Mouse (Mus musculus) B cell, adult 67 days (primary cell): ENCODE data around the gene Idh3b. TPM values are rescaled to one million over a fixed set of nuclear protein-coding genes. Genes with fewer than 3 reads are reported as not detected.

ENCODE experiments used
- total RNA-seq, 2 experiments: library from RNA; stranded (reverse); gene quantifications; 4 replicates each; pipeline ENCODE4 v1.2.4; 2023

The Idh3b gene
- 100 to 1,000 TPM; 127 to 154 TPM for total RNA-seq

DNA sequence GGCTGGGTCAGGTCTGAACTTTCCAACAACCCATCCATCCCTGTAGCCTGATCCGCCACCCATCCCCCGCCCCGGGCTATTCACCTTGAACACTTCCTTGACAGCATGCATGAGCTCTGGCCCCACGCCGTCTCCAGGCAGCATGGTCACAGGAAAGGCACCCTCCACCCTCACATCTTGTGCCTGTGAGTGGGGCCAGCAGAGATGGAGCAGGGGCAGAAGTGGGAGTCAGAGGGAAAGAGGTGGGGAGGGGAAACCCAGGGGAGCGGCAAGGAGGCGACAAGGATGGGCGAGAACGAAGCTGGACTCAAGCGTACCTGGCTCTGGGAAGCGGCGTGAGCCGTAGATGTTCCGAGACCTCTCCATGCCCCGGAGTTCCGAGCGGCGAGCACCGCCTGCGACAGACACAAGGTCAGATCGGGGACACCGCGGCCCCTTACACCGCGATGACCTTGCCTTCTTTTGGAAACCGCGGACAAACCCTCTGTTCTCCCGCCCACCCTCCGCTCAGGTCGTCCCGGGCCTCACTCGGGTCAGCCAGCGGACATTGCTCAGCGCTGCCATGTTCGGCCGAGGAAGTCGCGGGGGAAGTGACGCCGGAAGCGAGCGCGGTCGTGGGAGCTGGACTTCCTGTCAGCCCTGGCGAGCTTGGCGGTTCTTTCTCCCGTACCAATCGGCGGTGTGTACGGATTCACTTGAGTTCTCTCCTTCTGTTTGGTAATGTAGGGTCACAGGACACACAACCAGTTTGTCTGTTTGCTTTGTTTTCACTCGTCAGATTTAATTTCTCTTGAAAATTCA, at the start of gene Idh3b:
TSS of gene Idh3b (minus strand) at position 694 of the 801 bp plus-strand sequence.

DNA sequence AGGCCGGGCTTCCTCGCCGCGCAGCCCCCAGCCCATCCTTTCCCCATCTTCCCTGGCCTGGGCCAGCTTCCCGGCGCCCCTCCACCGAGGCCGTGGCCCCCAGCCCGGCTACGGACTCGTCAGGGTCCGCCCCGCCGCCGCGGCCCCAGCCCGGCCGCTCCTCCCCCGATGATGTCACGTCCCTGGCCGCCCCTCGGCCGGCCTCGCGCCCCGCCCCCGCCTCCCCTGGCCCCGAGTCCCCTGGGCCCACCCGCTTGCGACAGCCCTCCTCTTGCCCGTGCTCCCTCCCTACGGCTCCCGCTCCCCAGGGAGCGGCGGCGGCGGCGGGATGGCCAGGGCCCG, 10.6 kb upstream of the Idh3b start, which contains the start of gene Ebf4:
TSS of gene Ebf4 (plus strand) at position 234 of the 342 bp plus-strand sequence.

GRCm38 (mm10) chr2:130274149-130274861, 10.0 kb downstream of the Idh3b start, which contains the start of gene Nop56:
Gene Nop56 (plus strand): TSS chr2:130274430.

Other genes with a start within 250 kb of the Idh3b start
- not detected for gene Tgm6, start 172.1 kb downstream of the Idh3b start, total RNA-seq
- gene Snrpb, start 105.1 kb downstream of the Idh3b start, total RNA-seq = 100 to 1,000 TPM; 172 TPM
- not detected for gene Tmc2, start 89.4 kb downstream of the Idh3b start, total RNA-seq
- 100 to 1,000 TPM; 315 to 340 TPM for gene Nop56, start 10.1 kb downstream of the Idh3b start, total RNA-seq
- gene Ebf4, start 10.6 kb upstream of the Idh3b start, total RNA-seq = not detected
- gene Cpxm1, start 113.0 kb upstream of the Idh3b start, total RNA-seq = 1 to 10 TPM in 1 of 2 experiments, not detected in 1; 1.2 TPM
- gene Gm28372, start 120.7 kb upstream of the Idh3b start, total RNA-seq = not detected
- not detected for gene 1700020A23Rik, start 120.7 kb upstream of the Idh3b start, total RNA-seq
- gene Tmem239, start 121.9 kb upstream of the Idh3b start, total RNA-seq = not detected
- 100 to 1,000 TPM; 156 to 175 TPM for gene Vps16, start 139.8 kb upstream of the Idh3b start, total RNA-seq
- gene Pced1a, start 140.2 kb upstream of the Idh3b start, total RNA-seq = 10 to 100 TPM; 22.2 to 26.2 TPM
- 100 to 1,000 TPM; 104 to 116 TPM for gene Ptpra, start 165.7 kb upstream of the Idh3b start, total RNA-seq